Mouse (Mus musculus): ENCODE measurements around the gene Gm14137. TPM values are rescaled to one million over a fixed set of nuclear protein-coding genes. Genes with fewer than 3 reads are reported as not detected.

Gm14137 gene
- total RNA-seq, 2 experiments from 2014 or later, result not detected

DNA sequence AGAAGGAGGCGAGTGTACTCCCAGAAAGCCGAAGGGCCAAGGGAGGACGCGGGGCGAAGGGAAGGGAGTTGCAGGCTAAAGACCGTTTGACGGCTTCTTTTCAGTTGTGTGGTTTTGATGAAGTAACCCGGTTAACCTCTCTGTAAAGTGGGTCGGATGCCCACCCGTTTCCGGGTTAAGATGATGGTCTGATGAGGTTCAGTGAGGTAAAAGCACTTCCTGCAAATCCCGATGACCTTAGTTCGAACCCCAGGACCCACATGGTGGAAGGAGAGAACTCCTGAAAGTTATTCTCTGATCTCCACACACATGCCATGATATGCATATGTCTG lies 34.8 kb downstream of the Gm14137 start:
- no peak for DNase-seq (ENCODE audit: low spot score in 2 of 2)
- intact Hi-C loops (cut with DNase I), result loop anchor here (2.0 kb wide), 1 partner anchor 80 kb away; the partner anchor contains the start of gene Vps18

Other genes with a start within 250 kb of the Gm14137 start
- gene Chst14, start 248.0 kb upstream of the Gm14137 start, total RNA-seq (2021), result 1 to 10 TPM; 1.5 to 2.0 TPM
- 10 to 100 TPM; 50.2 to 52.7 TPM for gene Ccdc32, start 145.1 kb upstream of the Gm14137 start, total RNA-seq (2021)
- 1 to 10 TPM; 8.0 to 8.4 TPM for gene Rpusd2, start 139.7 kb upstream of the Gm14137 start, total RNA-seq (2021)
- gene Knl1, start 127.4 kb upstream of the Gm14137 start, total RNA-seq (2021), result 1 to 10 TPM in 1 of 2 experiments, under 1 TPM in 1; 0.16 to 1.2 TPM
- gene Rad51, start 61.7 kb upstream of the Gm14137 start, total RNA-seq (2021), result 1 to 10 TPM in 1 of 2 experiments, under 1 TPM in 1; 0.57 to 1.5 TPM
- gene Rmdn3, start 17.5 kb upstream of the Gm14137 start, total RNA-seq (2021), result 10 to 100 TPM; 53.4 to 58.1 TPM
- gene Gchfr, start 6.7 kb upstream of the Gm14137 start, total RNA-seq (2021), result not detected
- gene Zfyve19, start 34.1 kb downstream of the Gm14137 start, total RNA-seq (2021), result 10 to 100 TPM; 34.9 TPM
- gene Dnajc17, start 34.3 kb downstream of the Gm14137 start, total RNA-seq (2021), result 10 to 100 TPM; 16.4 to 16.6 TPM
- not detected for gene Ppp1r14d, start 55.4 kb downstream of the Gm14137 start, total RNA-seq (2021)
- 1 to 10 TPM in 1 of 2 experiments, under 1 TPM in 1; 0.76 to 1.3 TPM for gene Spint1, start 62.9 kb downstream of the Gm14137 start, total RNA-seq (2021)
- gene Rhov, start 96.8 kb downstream of the Gm14137 start, total RNA-seq (2021), result 10 to 100 TPM in 1 of 2 experiments, 1 to 10 TPM in 1; 7.9 to 10.9 TPM
- gene Vps18, start 114.2 kb downstream of the Gm14137 start, total RNA-seq (2021), result 10 to 100 TPM; 47.7 to 50.1 TPM
- gene Dll4, start 151.3 kb downstream of the Gm14137 start, total RNA-seq (2021), result 1 to 10 TPM; 3.2 to 3.8 TPM
- 1 to 10 TPM; 8.2 to 8.9 TPM for gene Chac1, start 176.7 kb downstream of the Gm14137 start, total RNA-seq (2021)

Data from left cerebral cortex, postnatal 36 days (tissue).